In genomic region chr14:9815963-9816362, GRCm38 (mm10) we compare ENCODE assay signal across 19 mouse cellular contexts.
DNase-seq lines count a peak whose midpoint lies in the region; ATAC-seq and TF ChIP-seq lines count a peak whose summit lies in the region.
"Had no signal": no experiment of that assay in that cellular context is flagged by ENCODE, and none has a peak within 500 bp of the region (broad histone marks: within the 10 kb centered on the region; RNA-seq: fewer than 3 reads in every experiment).

No protein-coding gene starts in this region.

- H3K36me3 ChIP-seq in embryonic facial prominence, embryonic 13.5 days = no peaks in the 10 kb centered on the region
- H3K36me3 ChIP-seq in limb, embryonic 14.5 days (ENCODE audit: control insufficient read depth, insufficient read depth, low read length) = no peaks in the 10 kb centered on the region
- H3K36me3 ChIP-seq: forebrain, embryonic 12.5 days; heart, embryonic 12.5 days; hindbrain, embryonic 10.5 days; intestine, embryonic 15.5 days had no signal

- no peak overlapping the region for H3K4me3 ChIP-seq in embryonic facial prominence, embryonic 13.5 days
- no peak overlapping the region for H3K4me3 ChIP-seq in limb, embryonic 14.5 days (replicated peaks; ENCODE audit: low read length)
- H3K4me3 ChIP-seq: forebrain, embryonic 12.5 days; heart, adult 2 months; heart, embryonic 12.5 days; hindbrain, embryonic 10.5 days; intestine, embryonic 15.5 days had no signal

- ATAC-seq in embryonic facial prominence, embryonic 13.5 days (ENCODE audit: insufficient number of reproducible peaks, insufficient read depth, low FRiP score, low TSS enrichment, low read depth) = peak; percentile 59; the same call in 1 of the 2 replicates
- peak; percentile 57; the same call in 1 of the 2 replicates for ATAC-seq in limb, embryonic 14.5 days (ENCODE audit: low FRiP score, low read depth)
- ATAC-seq: forebrain, embryonic 16.5 days; intestine, embryonic 15.5 days had no signal

- no peak for TF ChIP-seq POLR2A in limb, embryonic 14.5 days (IDR thresholded peaks at IDR 0.05; ENCODE audit: borderline replicate concordance, extremely low read depth, insufficient read depth, insufficient read length)

- no peaks in the 10 kb centered on the region for H3K9me3 ChIP-seq in embryonic facial prominence, embryonic 13.5 days
- H3K9me3 ChIP-seq in limb, embryonic 14.5 days (ENCODE audit: control insufficient read depth, low read length) = no peaks in the 10 kb centered on the region
- H3K9me3 ChIP-seq: forebrain, embryonic 12.5 days; heart, embryonic 12.5 days; hindbrain, embryonic 10.5 days; intestine, embryonic 15.5 days had no signal

- no peaks in the 10 kb centered on the region for H3K27me3 ChIP-seq in embryonic facial prominence, embryonic 13.5 days
- H3K27me3 ChIP-seq in limb, embryonic 14.5 days (ENCODE audit: control insufficient read depth, insufficient read depth, low read length) = no peaks in the 10 kb centered on the region
- H3K27me3 ChIP-seq: forebrain, embryonic 12.5 days; heart, embryonic 12.5 days; intestine, embryonic 15.5 days had no signal

- no peak overlapping the region for H3K27ac ChIP-seq in embryonic facial prominence, embryonic 13.5 days
- no peak overlapping the region for H3K27ac ChIP-seq in limb, embryonic 14.5 days (replicated peaks; ENCODE audit: low read depth, low read length)
- H3K27ac ChIP-seq: forebrain, embryonic 12.5 days; heart, adult 2 months; hindbrain, embryonic 10.5 days; hindbrain, embryonic 14.5 days; intestine, embryonic 15.5 days had no signal

- no peak overlapping the region for H3K4me2 ChIP-seq in embryonic facial prominence, embryonic 13.5 days
- no peak overlapping the region for H3K4me2 ChIP-seq in limb, embryonic 14.5 days (replicated peaks; ENCODE audit: low read depth, low read length, severe bottlenecking)
- H3K4me2 ChIP-seq: forebrain, embryonic 12.5 days; heart, embryonic 12.5 days; hindbrain, embryonic 14.5 days; intestine, embryonic 15.5 days had no signal

- DNase-seq in kidney, postnatal 4 days = peak; percentile 10 to 15
- DNase-seq in kidney, adult 9 months = no peak
- DNase-seq in NIH3T3 (ENCODE audit: low read depth) = peak; percentile 3
- DNase-seq in limb, embryonic 14.5 days (ENCODE audit: low spot score) = peak; percentile 12
- DNase-seq in urinary bladder, postnatal 36 days (ENCODE audit: low spot score in 2 of 2) = no peak
- DNase-seq in cerebellum, postnatal 36 days = no peak
- DNase-seq: adrenal gland, postnatal 10 days; cerebellum, adult 11 months; cerebellum, adult 8-10 months; cerebellum, postnatal 25 days; gastrocnemius, postnatal 14 days; heart, adult 2 months had no signal

- WGBS in embryonic facial prominence, embryonic 13.5 days = 26% methylated on average over 4 of the region's 4 CpGs
- 34% methylated on average over 4 of the region's 4 CpGs for WGBS in limb, embryonic 14.5 days

- H3K4me1 ChIP-seq in embryonic facial prominence, embryonic 13.5 days = peaks cover 24% of the 10 kb centered on the region
- H3K4me1 ChIP-seq in limb, embryonic 14.5 days (ENCODE audit: control insufficient read depth, insufficient read depth, low read length) = peaks cover 10% of the 10 kb centered on the region; the same call in 1 of the 2 replicates
- H3K4me1 ChIP-seq: forebrain, embryonic 12.5 days; heart, embryonic 12.5 days; hindbrain, embryonic 10.5 days; intestine, embryonic 15.5 days had no signal

- H3K9ac ChIP-seq in embryonic facial prominence, embryonic 13.5 days = no peak overlapping the region
- H3K9ac ChIP-seq in limb, embryonic 14.5 days (ENCODE audit: low read depth, low read length, severe bottlenecking) = no peak overlapping the region
- H3K9ac ChIP-seq: forebrain, embryonic 12.5 days; heart, embryonic 12.5 days; hindbrain, embryonic 14.5 days; intestine, embryonic 15.5 days had no signal

Comparison
In these comparisons a context has a peak if more than half of its experiments do, and no peak if none do; other contexts are left out.
1. DNase-seq: peak in kidney, postnatal 4 days (2 of 2), NIH3T3 (single experiment) and limb, embryonic 14.5 days (single experiment); none in kidney, adult 9 months (single experiment), urinary bladder, postnatal 36 days (0 of 2) and cerebellum, postnatal 36 days (0 of 2).